Mouse (Mus musculus) forebrain, embryonic 10.5 days (tissue): Measurements from ENCODE around the gene Ufsp1. TPM values are rescaled to one million over a fixed set of nuclear protein-coding genes. Genes with fewer than 3 reads are reported as not detected.
"Not testable (repeated sequence)": the region's sequence is repeated elsewhere in the genome, so short reads cannot be mapped to it uniquely, and the experiment has no call there.

Source experiments
- DNase-seq: peaks from one replicate; pipeline ENCODE4 v3.0.0-alpha.2; 2017; ENCODE audit warnings: low spot score; ENCODE audit errors: extremely low spot score
- H3K27ac ChIP-seq: fragments of 300-500 bp; sonication (generic); 2 replicates; pipeline ENCODE4 v1.5.1; 2016; ENCODE audit warnings: mild to moderate bottlenecking
- H3K27me3 ChIP-seq: fragments of 300-500 bp; sonication (generic); 2 replicates; pipeline ENCODE4 v1.6.1; 2016; ENCODE audit warnings: mild to moderate bottlenecking; ENCODE audit not compliant: poor library complexity, severe bottlenecking
- H3K36me3 ChIP-seq: fragments of 300-500 bp; sonication (generic); replicated peaks from 2 replicates; pipeline ENCODE4 v1.6.1; 2016; ENCODE audit warnings: mild to moderate bottlenecking, moderate library complexity
- H3K4me1 ChIP-seq: fragments of 300-500 bp; sonication (generic); 2 replicates; pipeline ENCODE4 v1.6.1; 2016
- H3K4me3 ChIP-seq: fragments of 300-500 bp; sonication (generic); 2 replicates; pipeline ENCODE4 v1.5.1; 2016; ENCODE audit warnings: mild to moderate bottlenecking, moderate library complexity
- H3K9me3 ChIP-seq: fragments of 300-500 bp; sonication (generic); 2 replicates; pipeline ENCODE4 v1.6.1; 2016; ENCODE audit warnings: mild to moderate bottlenecking, moderate library complexity
- WGBS: fragments of 180-500 bp; shearing (Covaris S2); methylation state at CpG from one replicate; pipeline ENCODE4 v1.1.7; 2016; 5-methylcytosine and 5-hydroxymethylcytosine counted together
- polyA plus RNA-seq: library from polyadenylated mRNA; unstranded; fragments of >200 nt; fragmentation: Nextera tagmentation; extraction: Ambion mirVana; gene quantifications from 2 replicates; pipeline ENCODE4 v1.2.1, GENCODE M21; 2016

The Ufsp1 gene
- polyA plus RNA-seq = 10.3 and 10.4 TPM in 2 replicates

- Histone ChIP-seq H3K4me1 (peaks cover 43% of the 10 kb centered on the region), H3K4me3 (peak within 1 kb of the TSS; percentile 74), H3K9me3 (no peaks in the 10 kb centered on the region), H3K27me3 (peaks cover 41% of the 10 kb centered on the region), H3K36me3 (peaks cover 44% of the 10 kb centered on the region), H3K27ac (peak within 1 kb of the TSS; percentile 94)
- WGBS = under 1% methylated on average over 52 of the region's 52 CpGs
- peak; percentile 95 for DNase-seq
These were observed at the start of gene Ufsp1 for GRCm38 (mm10) chr5:137293839-137294743. Ufsp1 (plus strand) TSS chr5:137294629.

- H3K36me3 ChIP-seq = no peaks in the 10 kb centered on the region
- 87% methylated on average over 14 of the region's 14 CpGs for WGBS
- H3K4me1 ChIP-seq = peaks cover 11% of the 10 kb centered on the region
- H3K27ac ChIP-seq = no peak overlapping the region
- no peak overlapping the region for H3K4me3 ChIP-seq
- no peak for DNase-seq
- no peaks in the 10 kb centered on the region for H3K9me3 ChIP-seq
- H3K27me3 ChIP-seq = no peaks in the 10 kb centered on the region
These were observed 30.3 kb upstream of the Ufsp1 start for GRCm38 (mm10) chr5:137263897-137264720.

- Histone ChIP-seq H3K4me3 (no peak overlapping the region), H3K27me3 (no peaks in the 10 kb centered on the region), H3K4me1 (peaks cover 11% of the 10 kb centered on the region), H3K9me3 (no peaks in the 10 kb centered on the region), H3K27ac (no peak overlapping the region), H3K36me3 (no peaks in the 10 kb centered on the region)
- WGBS = 91% methylated on average over 11 of the region's 11 CpGs
- no peak for DNase-seq
These were observed 29.6 kb upstream of the Ufsp1 start for GRCm38 (mm10) chr5:137264787-137265186.

GRCm38 (mm10) chr5:137268131-137268910 lies 26.1 kb upstream of the Ufsp1 start:
- H3K27me3 ChIP-seq = no peaks in the 10 kb centered on the region
- peaks cover 11% of the 10 kb centered on the region for H3K4me1 ChIP-seq
- no peak overlapping the region; the same call in 1 of the 2 replicates for H3K4me3 ChIP-seq
- no peak for DNase-seq
- no peaks in the 10 kb centered on the region for H3K36me3 ChIP-seq
- WGBS = 37% methylated on average over 18 of the region's 18 CpGs
- H3K9me3 ChIP-seq = peaks cover 6% of the 10 kb centered on the region; the same call in 1 of the 2 replicates
- H3K27ac ChIP-seq = peak overlapping the region; percentile 70

GRCm38 (mm10) chr5:137277360-137278342 lies 16.8 kb upstream of the Ufsp1 start:
- Histone ChIP-seq H3K27me3 (no peaks in the 10 kb centered on the region), H3K4me3 (no peak overlapping the region), H3K27ac (no peak overlapping the region), H3K36me3 (no peaks in the 10 kb centered on the region), H3K4me1 (peaks cover 3% of the 10 kb centered on the region; the same call in 1 of the 2 replicates), H3K9me3 (peaks cover 20% of the 10 kb centered on the region; the same call in 1 of the 2 replicates)
- DNase-seq = no peak
- WGBS = 65% methylated on average over 18 of the region's 18 CpGs

GRCm38 (mm10) chr5:137284411-137284810 lies 10.0 kb upstream of the Ufsp1 start:
- not testable (repeated sequence) for DNase-seq, H3K4me3 ChIP-seq, H3K36me3 ChIP-seq, H3K27ac ChIP-seq
- Histone ChIP-seq H3K27me3 (peaks cover 25% of the 10 kb centered on the region), H3K4me1 (peaks cover 27% of the 10 kb centered on the region), H3K9me3 (peaks cover 13% of the 10 kb centered on the region; the same call in 1 of the 2 replicates)
- 83% methylated on average over 6 of the region's 6 CpGs for WGBS

GRCm38 (mm10) chr5:137285045-137285444 lies 9.4 kb upstream of the Ufsp1 start:
- no peak for DNase-seq
- H3K36me3 ChIP-seq = no peaks in the 10 kb centered on the region
- peaks cover 29% of the 10 kb centered on the region for H3K4me1 ChIP-seq
- peaks cover 13% of the 10 kb centered on the region; the same call in 1 of the 2 replicates for H3K9me3 ChIP-seq
- 64% methylated on average over 5 of the region's 5 CpGs for WGBS
- peaks cover 32% of the 10 kb centered on the region for H3K27me3 ChIP-seq
- H3K4me3 ChIP-seq = no peak overlapping the region
- no peak overlapping the region for H3K27ac ChIP-seq

GRCm38 (mm10) chr5:137285986-137286385 lies 8.4 kb upstream of the Ufsp1 start:
- Histone ChIP-seq H3K4me3 (no peak overlapping the region), H3K4me1 (peaks cover 36% of the 10 kb centered on the region), H3K27ac (no peak overlapping the region), H3K9me3 (peaks cover 13% of the 10 kb centered on the region; the same call in 1 of the 2 replicates), H3K27me3 (peaks cover 41% of the 10 kb centered on the region), H3K36me3 (no peaks in the 10 kb centered on the region)
- no peak for DNase-seq
- 63% methylated on average over 7 of the region's 7 CpGs for WGBS

- WGBS = under 1% methylated on average over 16 of the region's 16 CpGs
- Histone ChIP-seq H3K4me1 (peaks cover 37% of the 10 kb centered on the region), H3K27me3 (peaks cover 48% of the 10 kb centered on the region), H3K9me3 (peaks cover 13% of the 10 kb centered on the region; the same call in 1 of the 2 replicates), H3K27ac (peak overlapping the region; percentile 69), H3K4me3 (peak overlapping the region; percentile 55), H3K36me3 (no peaks in the 10 kb centered on the region)
- peak; percentile 90 for DNase-seq
These were observed 7.8 kb upstream of the Ufsp1 start for GRCm38 (mm10) chr5:137286655-137287031.

GRCm38 (mm10) chr5:137287032-137287952 lies 7.1 kb upstream of the Ufsp1 start, which contains the start of gene Ache:
Ache (plus strand) TSS chr5:137287519.
- Histone ChIP-seq H3K4me3 (peak within 1 kb of the TSS; percentile 55), H3K27me3 (peaks cover 54% of the 10 kb centered on the region), H3K36me3 (no peaks in the 10 kb centered on the region), H3K9me3 (peaks cover 13% of the 10 kb centered on the region; the same call in 1 of the 2 replicates), H3K27ac (peak within 1 kb of the TSS; percentile 69), H3K4me1 (peaks cover 37% of the 10 kb centered on the region)
- DNase-seq = peak; percentile 68
- under 1% methylated on average over 40 of the region's 40 CpGs for WGBS
